Mouse (Mus musculus): Measurements from ENCODE around the gene Fgfr2. TPM values are rescaled to one million over a fixed set of nuclear protein-coding genes. Genes with fewer than 3 reads are reported as not detected.

Gene Fgfr2
- polyA plus RNA-seq, 1 experiment = 3.0 TPM

- TF ChIP-seq POLR2A (IDR thresholded peaks at IDR 0.05; ENCODE audit: control insufficient read depth, low read depth, low read length) (no peak), CTCF (IDR thresholded peaks at IDR 0.05; ENCODE audit: control insufficient read depth, insufficient read depth, insufficient replicate concordance, low read depth, low read length) (no peak)
- Histone ChIP-seq H3K36me3 (ENCODE audit: control insufficient read depth, insufficient read depth, low read length) (no peaks in the 10 kb centered on the region), H3K4me3 (ENCODE audit: control insufficient read depth, low read depth, low read length) (no peak overlapping the region), H3K4me1 (ENCODE audit: control insufficient read depth, insufficient read depth, low read length) (no peaks in the 10 kb centered on the region; the same call in 1 of the 2 replicates), H3K27me3 (ENCODE audit: control insufficient read depth, insufficient read depth, low read length) (no peaks in the 10 kb centered on the region), H3K27ac (ENCODE audit: control insufficient read depth, insufficient read depth, low read depth, low read length) (no peak overlapping the region)
Observed at GRCm38 (mm10) chr7:132169419-132170169, 953.6 kb downstream of the Fgfr2 start.

DNA sequence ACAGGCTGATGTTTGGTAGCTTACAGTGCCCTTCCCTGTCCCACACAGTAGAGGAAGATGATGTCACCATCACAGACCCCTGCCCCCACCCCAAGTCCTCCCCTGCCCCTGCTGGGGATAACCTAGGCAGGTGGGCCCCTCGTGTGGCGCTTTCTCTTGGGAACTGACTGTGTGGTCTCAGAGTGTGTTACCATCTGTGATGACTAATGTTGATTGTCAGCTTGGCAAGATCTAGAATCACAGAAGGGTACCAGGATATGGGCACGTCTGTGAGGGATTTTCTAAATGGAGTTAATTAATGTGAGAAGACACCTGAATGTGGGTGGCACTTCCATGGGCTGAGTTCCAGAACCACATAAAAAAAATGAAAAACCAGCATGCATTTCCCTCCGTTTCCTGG is 955.9 kb downstream of the Fgfr2 start:
- TF ChIP-seq POLR2A (IDR thresholded peaks at IDR 0.05; ENCODE audit: control insufficient read depth, low read depth, low read length) (no peak), CTCF (IDR thresholded peaks at IDR 0.05; ENCODE audit: control insufficient read depth, insufficient read depth, insufficient replicate concordance, low read depth, low read length) (no peak)
- Histone ChIP-seq H3K36me3 (ENCODE audit: control insufficient read depth, insufficient read depth, low read length) (no peaks in the 10 kb centered on the region), H3K27me3 (ENCODE audit: control insufficient read depth, insufficient read depth, low read length) (no peaks in the 10 kb centered on the region), H3K4me1 (ENCODE audit: control insufficient read depth, insufficient read depth, low read length) (no peaks in the 10 kb centered on the region; the same call in 1 of the 2 replicates), H3K4me3 (ENCODE audit: control insufficient read depth, low read depth, low read length) (no peak overlapping the region), H3K27ac (ENCODE audit: control insufficient read depth, insufficient read depth, low read depth, low read length) (no peak overlapping the region)

- no peaks in the 10 kb centered on the region for H3K27me3 ChIP-seq (ENCODE audit: control insufficient read depth, insufficient read depth, low read length)
- H3K36me3 ChIP-seq (ENCODE audit: control insufficient read depth, insufficient read depth, low read length) = no peaks in the 10 kb centered on the region
- no peaks in the 10 kb centered on the region for H3K4me1 ChIP-seq (ENCODE audit: control insufficient read depth, insufficient read depth, low read length)
- no peak overlapping the region for H3K4me3 ChIP-seq (ENCODE audit: control insufficient read depth, low read depth, low read length)
- H3K27ac ChIP-seq (ENCODE audit: control insufficient read depth, insufficient read depth, low read depth, low read length) = no peak overlapping the region
- TF ChIP-seq POLR2A (IDR thresholded peaks at IDR 0.05; ENCODE audit: control insufficient read depth, low read depth, low read length) (no peak), CTCF (IDR thresholded peaks at IDR 0.05; ENCODE audit: control insufficient read depth, insufficient read depth, insufficient replicate concordance, low read depth, low read length) (no peak)
Observed at GRCm38 (mm10) chr7:132162254-132162653, 960.9 kb downstream of the Fgfr2 start.

GRCm38 (mm10) chr7:132158321-132159025 is 964.7 kb downstream of the Fgfr2 start:
- no peaks in the 10 kb centered on the region for H3K36me3 ChIP-seq (ENCODE audit: control insufficient read depth, insufficient read depth, low read length)
- H3K27ac ChIP-seq (ENCODE audit: control insufficient read depth, insufficient read depth, low read depth, low read length) = no peak overlapping the region
- no peak overlapping the region for H3K4me3 ChIP-seq (ENCODE audit: control insufficient read depth, low read depth, low read length)
- peaks cover 5% of the 10 kb centered on the region for H3K4me1 ChIP-seq (ENCODE audit: control insufficient read depth, insufficient read depth, low read length)
- H3K27me3 ChIP-seq (ENCODE audit: control insufficient read depth, insufficient read depth, low read length) = peaks cover 2% of the 10 kb centered on the region; the same call in 1 of the 2 replicates
- TF ChIP-seq CTCF (IDR thresholded peaks at IDR 0.05; ENCODE audit: control insufficient read depth, insufficient read depth, insufficient replicate concordance, low read depth, low read length) (no peak), POLR2A (IDR thresholded peaks at IDR 0.05; ENCODE audit: control insufficient read depth, low read depth, low read length) (no peak)

GRCm38 (mm10) chr7:132154368-132154961 is 968.7 kb downstream of the Fgfr2 start, which contains the start of gene Cpxm2:
Gene Cpxm2, minus strand, starts transcription at chr7:132154739.
- no peak within 1 kb of the TSS for H3K27ac ChIP-seq (ENCODE audit: control insufficient read depth, insufficient read depth, low read depth, low read length)
- H3K4me1 ChIP-seq (ENCODE audit: control insufficient read depth, insufficient read depth, low read length) = peaks cover 5% of the 10 kb centered on the region
- TF ChIP-seq CTCF (IDR thresholded peaks at IDR 0.05; ENCODE audit: control insufficient read depth, insufficient read depth, insufficient replicate concordance, low read depth, low read length) = no peak
- no peak for TF ChIP-seq POLR2A (IDR thresholded peaks at IDR 0.05; ENCODE audit: control insufficient read depth, low read depth, low read length)
- peak within 1 kb of the TSS; percentile 45 for H3K4me3 ChIP-seq (ENCODE audit: control insufficient read depth, low read depth, low read length)
- no peaks in the 10 kb centered on the region for H3K36me3 ChIP-seq (ENCODE audit: control insufficient read depth, insufficient read depth, low read length)
- H3K27me3 ChIP-seq (ENCODE audit: control insufficient read depth, insufficient read depth, low read length) = peaks cover 2% of the 10 kb centered on the region; the same call in 1 of the 2 replicates

DNA sequence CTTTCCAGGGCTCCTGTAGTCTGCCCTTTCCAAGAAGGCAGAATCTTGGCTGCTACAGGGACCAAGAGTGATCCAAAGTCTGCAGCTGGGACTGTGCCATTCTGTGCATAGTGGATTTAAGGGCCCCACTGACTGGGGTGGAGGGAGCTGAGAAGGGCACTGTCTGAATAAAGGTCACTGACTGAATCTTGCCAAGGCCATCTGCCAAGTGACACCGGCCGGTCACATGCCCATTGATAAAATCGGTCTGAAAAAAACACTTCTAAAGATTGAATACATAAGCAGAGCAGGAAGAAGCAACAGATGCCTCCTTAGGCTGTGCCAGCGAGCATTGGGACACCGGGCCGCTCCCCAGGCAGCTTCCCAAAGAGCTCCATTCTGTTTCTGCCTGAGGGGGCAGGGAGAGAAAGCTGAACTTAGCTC is 969.4 kb downstream of the Fgfr2 start:
- no peaks in the 10 kb centered on the region for H3K36me3 ChIP-seq (ENCODE audit: control insufficient read depth, insufficient read depth, low read length)
- peaks cover 2% of the 10 kb centered on the region; the same call in 1 of the 2 replicates for H3K27me3 ChIP-seq (ENCODE audit: control insufficient read depth, insufficient read depth, low read length)
- no peak overlapping the region for H3K27ac ChIP-seq (ENCODE audit: control insufficient read depth, insufficient read depth, low read depth, low read length)
- no peak for TF ChIP-seq POLR2A (IDR thresholded peaks at IDR 0.05; ENCODE audit: control insufficient read depth, low read depth, low read length)
- no peak for TF ChIP-seq CTCF (IDR thresholded peaks at IDR 0.05; ENCODE audit: control insufficient read depth, insufficient read depth, insufficient replicate concordance, low read depth, low read length)
- no peak overlapping the region for H3K4me3 ChIP-seq (ENCODE audit: control insufficient read depth, low read depth, low read length)
- peaks cover 5% of the 10 kb centered on the region for H3K4me1 ChIP-seq (ENCODE audit: control insufficient read depth, insufficient read depth, low read length)
